Mouse (Mus musculus) neural tube, embryonic 11.5 days (tissue): ENCODE measurements at regions not wholly inside any gene's neighbourhood (a gene's known extent, or its start where the extent isn't known, plus 50 kb on each side); places are given as distances from the start of the nearest gene placed in this dataset.

Experiments
- ATAC-seq: fragments of 200-750 bp; cut with Nextera tagmentation; 2 replicates; pipeline ENCODE4 v1.8.0; 2017; ENCODE audit warnings: moderate number of reproducible peaks, mild to moderate bottlenecking, moderate TSS enrichment, moderate library complexity; ENCODE audit not compliant: insufficient read depth, low FRiP score, low TSS enrichment
- DNase-seq: peaks from one replicate; pipeline ENCODE4 v3.0.0-alpha.2; 2015; ENCODE audit warnings: low spot score
- H3K27ac ChIP-seq: fragments of 300-500 bp; sonication (generic); 2 replicates; pipeline ENCODE4 v1.5.1; 2014; ENCODE audit warnings: low read depth, mild to moderate bottlenecking, low read length
- H3K27me3 ChIP-seq: fragments of 300-500 bp; sonication (generic); 2 replicates; pipeline ENCODE4 v1.6.1; 2014; ENCODE audit warnings: mild to moderate bottlenecking, low read length, mixed read lengths; ENCODE audit not compliant: control insufficient read depth, insufficient read depth
- H3K36me3 ChIP-seq: fragments of 300-500 bp; sonication (generic); 2 replicates; pipeline ENCODE4 v1.6.1; 2014; ENCODE audit warnings: mild to moderate bottlenecking, low read length, moderate library complexity, mixed read lengths; ENCODE audit not compliant: control insufficient read depth, insufficient read depth
- H3K4me1 ChIP-seq: fragments of 300-500 bp; sonication (generic); 2 replicates; pipeline ENCODE4 v1.6.1; 2014; ENCODE audit warnings: low read length, mixed read lengths; ENCODE audit not compliant: control insufficient read depth, insufficient read depth
- H3K4me2 ChIP-seq: fragments of 300-500 bp; sonication (generic); 2 replicates; pipeline ENCODE4 v1.6.1; 2014; ENCODE audit warnings: low read depth, mild to moderate bottlenecking, moderate library complexity
- H3K4me3 ChIP-seq: fragments of 300-500 bp; sonication (generic); 2 replicates; pipeline ENCODE4 v1.5.1; 2014; ENCODE audit warnings: low read depth, low read length
- H3K9ac ChIP-seq: fragments of 300-500 bp; sonication (generic); 2 replicates; pipeline ENCODE4 v1.6.1; 2014; ENCODE audit warnings: mild to moderate bottlenecking, low read length
- H3K9me3 ChIP-seq: fragments of 300-500 bp; sonication (generic); 2 replicates; pipeline ENCODE4 v1.6.1; 2016; ENCODE audit warnings: low read length; ENCODE audit not compliant: control insufficient read depth
- WGBS: fragments of 180-500 bp; shearing (Covaris S2); extraction: QIAGEN DNeasy Blood & Tissue Kit; methylation state at CpG from one replicate; pipeline ENCODE4 v1.1.7; 2014; 5-methylcytosine and 5-hydroxymethylcytosine counted together

DNA sequence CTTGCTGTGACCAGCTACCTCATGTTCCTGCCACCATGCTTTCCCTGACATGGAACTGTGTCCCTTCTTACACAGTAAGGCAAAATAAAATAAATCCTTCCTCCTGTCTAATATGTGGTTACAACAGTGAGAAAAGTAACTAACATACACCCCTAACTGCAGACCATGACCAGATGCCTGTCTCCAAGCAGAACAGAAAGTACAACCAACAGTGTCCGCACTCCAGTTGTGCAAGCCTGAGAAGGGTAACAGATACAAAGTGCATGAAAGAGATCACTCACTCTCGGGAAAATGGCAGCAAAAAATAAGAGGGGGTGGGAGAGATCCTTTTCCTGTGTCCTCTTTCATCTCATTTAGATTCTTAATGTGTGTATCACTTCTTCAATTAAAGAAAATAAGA is 71.7 kb upstream of the Cul1 start:
- Histone ChIP-seq H3K27ac (no peak overlapping the region), H3K4me1 (no peaks in the 10 kb centered on the region), H3K9me3 (no peaks in the 10 kb centered on the region), H3K4me2 (no peak overlapping the region), H3K4me3 (no peak overlapping the region), H3K27me3 (no peaks in the 10 kb centered on the region), H3K36me3 (no peaks in the 10 kb centered on the region), H3K9ac (no peak overlapping the region)
- no peak for DNase-seq
- no peak for ATAC-seq
- whole genome bisulfite sequencing: 81% methylated on average over 2 of the region's 2 CpGs

DNA sequence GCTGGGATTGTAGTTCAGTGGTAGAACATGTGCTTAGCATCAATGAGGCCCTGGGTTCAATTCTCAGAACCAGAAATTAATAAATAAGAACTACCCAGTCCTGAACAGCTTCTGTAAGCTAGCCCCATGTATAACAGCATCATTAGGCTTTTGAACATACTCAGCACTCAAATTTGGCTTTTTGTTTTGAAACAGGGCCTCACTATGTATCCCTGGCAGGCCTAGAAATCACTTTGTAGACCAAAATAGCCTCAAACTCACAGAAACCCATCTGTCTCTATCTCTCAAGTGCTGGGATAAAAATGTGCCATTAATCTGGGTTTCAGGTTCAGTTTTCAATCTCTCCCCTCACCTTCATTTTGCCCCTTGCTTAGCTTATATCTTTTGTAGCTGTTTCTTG is 66.6 kb upstream of the Cul1 start:
- no peak overlapping the region for H3K4me3 ChIP-seq
- no peaks in the 10 kb centered on the region for H3K9me3 ChIP-seq
- ATAC-seq (no peak), DNase-seq (no peak)
- no peaks in the 10 kb centered on the region for H3K4me1 ChIP-seq
- H3K9ac ChIP-seq: no peak overlapping the region
- H3K4me2 ChIP-seq: no peak overlapping the region
- no peak overlapping the region for H3K27ac ChIP-seq
- no peaks in the 10 kb centered on the region for H3K36me3 ChIP-seq
- H3K27me3 ChIP-seq: no peaks in the 10 kb centered on the region

GRCm38 (mm10) chr6:47389908-47390307 is 63.3 kb upstream of the Cul1 start:
- Histone ChIP-seq H3K27me3 (no peaks in the 10 kb centered on the region), H3K4me2 (no peak overlapping the region), H3K9ac (no peak overlapping the region), H3K27ac (no peak overlapping the region), H3K4me1 (no peaks in the 10 kb centered on the region), H3K36me3 (no peaks in the 10 kb centered on the region), H3K9me3 (no peaks in the 10 kb centered on the region), H3K4me3 (no peak overlapping the region)
- DNase-seq (no peak), ATAC-seq (no peak)
- WGBS: 39% methylated on average over 4 of the region's 4 CpGs

DNA sequence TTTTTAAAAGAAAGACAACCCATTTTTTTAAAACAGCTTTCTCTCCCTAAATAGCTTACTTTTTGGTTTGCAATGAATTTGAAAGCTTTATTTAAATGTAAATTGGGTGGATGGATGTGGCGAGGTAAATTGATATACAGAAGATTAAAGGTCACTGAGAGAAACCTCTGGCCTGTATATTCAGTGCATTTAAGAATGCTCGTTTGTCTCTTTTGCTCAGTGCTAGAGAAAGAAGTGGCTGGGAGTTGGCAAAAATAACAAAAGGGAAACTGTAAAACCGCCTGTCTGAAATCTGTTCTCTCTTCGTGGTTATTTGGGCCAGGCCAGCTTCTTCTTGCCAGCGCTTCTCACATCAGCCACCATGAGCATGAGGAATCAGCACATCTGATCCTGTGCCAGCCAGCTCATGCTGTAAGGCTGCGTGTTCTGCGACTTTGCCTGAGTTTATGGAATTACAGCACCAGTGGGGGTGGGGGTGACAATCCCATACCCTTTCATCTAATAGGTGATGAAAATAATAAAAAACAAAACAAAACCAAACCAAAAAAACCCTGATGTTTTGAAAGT is 62.7 kb upstream of the Cul1 start:
- H3K4me2 ChIP-seq: no peak overlapping the region
- no peaks in the 10 kb centered on the region for H3K27me3 ChIP-seq
- DNase-seq: peak; percentile 19
- H3K4me1 ChIP-seq: no peaks in the 10 kb centered on the region
- WGBS: 26% methylated on average over 7 of the region's 7 CpGs
- no peak overlapping the region for H3K4me3 ChIP-seq
- no peaks in the 10 kb centered on the region for H3K9me3 ChIP-seq
- 0 out of 2 replicates have a peak overlapping the region, but pooled peaks have one; percentile 20 for H3K27ac ChIP-seq
- peak; percentile 77 for ATAC-seq
- H3K36me3 ChIP-seq: no peaks in the 10 kb centered on the region
- no peak overlapping the region for H3K9ac ChIP-seq

- H3K9me3 ChIP-seq: no peaks in the 10 kb centered on the region
- 63% methylated on average over 3 of the region's 3 CpGs for WGBS
- DNase-seq: no peak
- H3K9ac ChIP-seq: no peak overlapping the region
- no peak for ATAC-seq
- no peak overlapping the region for H3K4me2 ChIP-seq
- no peaks in the 10 kb centered on the region for H3K4me1 ChIP-seq
- H3K27me3 ChIP-seq: no peaks in the 10 kb centered on the region
- H3K36me3 ChIP-seq: no peaks in the 10 kb centered on the region
- no peak overlapping the region for H3K4me3 ChIP-seq
- no peak overlapping the region for H3K27ac ChIP-seq
These were observed 62.0 kb upstream of the Cul1 start for GRCm38 (mm10) chr6:47391014-47391802.

DNA sequence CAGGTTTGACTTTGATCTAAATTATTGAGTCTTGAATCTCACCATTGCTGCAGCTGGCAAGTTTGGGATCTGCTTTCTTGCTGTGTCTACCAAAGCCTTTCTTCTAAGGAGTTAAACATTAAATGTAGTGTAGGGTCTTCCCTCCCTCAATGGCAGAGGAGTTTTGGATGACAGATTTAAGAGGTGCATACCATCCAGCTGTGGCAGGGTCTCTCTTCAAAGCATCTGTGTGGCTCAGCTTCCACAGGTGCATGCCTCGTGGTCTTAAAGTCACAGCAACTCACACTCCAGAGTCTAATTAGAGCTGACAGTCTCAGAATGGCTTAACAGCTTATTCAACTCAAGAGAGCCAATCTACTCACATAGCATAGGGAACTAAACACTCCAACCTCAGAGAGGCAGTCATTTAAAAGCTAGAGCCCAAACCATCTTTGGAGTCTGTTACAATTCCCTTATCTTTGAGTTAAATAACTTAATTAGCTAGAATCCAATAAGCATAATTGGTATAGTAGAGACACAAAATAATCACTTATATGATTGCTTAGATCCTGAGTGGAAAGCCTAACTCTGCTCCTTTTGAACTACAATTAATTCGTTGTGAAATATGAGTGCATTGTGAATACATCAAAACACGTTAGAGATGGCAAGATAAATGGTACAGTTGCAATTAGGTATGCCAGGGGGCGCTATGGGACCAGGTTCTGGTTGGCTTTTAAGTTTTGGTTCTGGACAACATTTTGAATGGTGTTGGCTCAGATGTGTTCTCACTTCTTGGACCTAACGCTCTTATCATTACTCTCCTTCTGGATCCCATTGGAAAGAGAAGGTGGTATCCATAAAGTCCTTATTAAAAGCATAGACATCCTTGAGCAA is 57.5 kb upstream of the Cul1 start:
- DNase-seq (no peak), ATAC-seq (no peak)
- Histone ChIP-seq H3K4me3 (no peak overlapping the region), H3K27me3 (no peaks in the 10 kb centered on the region), H3K4me1 (no peaks in the 10 kb centered on the region), H3K27ac (no peak overlapping the region), H3K36me3 (no peaks in the 10 kb centered on the region), H3K9me3 (no peaks in the 10 kb centered on the region), H3K9ac (no peak overlapping the region), H3K4me2 (no peak overlapping the region)
- WGBS: 47% methylated on average over 5 of the region's 5 CpGs
